Mouse (Mus musculus) mature B cell (primary cell): ENCODE measurements around the gene Hcfc1r1.

Experiments used
- in situ Hi-C: fragments of 300-500 bp; cut with MboI; formaldehyde crosslinking; loops from 2 replicates; pipeline ENCODE4 v1.14.3; 2019

Gene Hcfc1r1

DNA sequence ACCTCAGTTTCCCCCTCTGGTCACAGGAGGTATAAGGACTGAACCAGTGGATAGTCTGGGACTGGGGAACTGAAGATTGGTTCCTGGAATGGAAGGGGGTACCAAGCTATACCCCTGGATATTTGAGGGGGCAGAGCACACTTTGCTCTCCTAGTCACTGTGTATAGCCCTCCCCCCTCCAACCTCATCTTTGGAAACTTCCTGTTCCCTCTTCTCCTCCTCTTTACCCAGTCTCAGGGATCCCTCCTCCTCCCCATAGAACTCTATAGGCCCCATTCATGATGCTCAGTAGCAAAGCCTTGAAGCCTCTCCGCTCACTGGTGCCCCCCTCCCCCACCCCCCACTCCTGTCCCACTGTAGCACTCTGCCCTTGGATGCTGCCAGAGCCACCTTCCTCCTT, 46.1 kb downstream of the Hcfc1r1 start:
- in situ Hi-C loops, result loop anchor here (5.0 kb wide), 1 partner anchor 52 kb away; no protein-coding TSS in a partner anchor

GRCm38 (mm10) chr17:23721886-23722285, 48.5 kb downstream of the Hcfc1r1 start:
- in situ Hi-C loops, result no loop called here

DNA sequence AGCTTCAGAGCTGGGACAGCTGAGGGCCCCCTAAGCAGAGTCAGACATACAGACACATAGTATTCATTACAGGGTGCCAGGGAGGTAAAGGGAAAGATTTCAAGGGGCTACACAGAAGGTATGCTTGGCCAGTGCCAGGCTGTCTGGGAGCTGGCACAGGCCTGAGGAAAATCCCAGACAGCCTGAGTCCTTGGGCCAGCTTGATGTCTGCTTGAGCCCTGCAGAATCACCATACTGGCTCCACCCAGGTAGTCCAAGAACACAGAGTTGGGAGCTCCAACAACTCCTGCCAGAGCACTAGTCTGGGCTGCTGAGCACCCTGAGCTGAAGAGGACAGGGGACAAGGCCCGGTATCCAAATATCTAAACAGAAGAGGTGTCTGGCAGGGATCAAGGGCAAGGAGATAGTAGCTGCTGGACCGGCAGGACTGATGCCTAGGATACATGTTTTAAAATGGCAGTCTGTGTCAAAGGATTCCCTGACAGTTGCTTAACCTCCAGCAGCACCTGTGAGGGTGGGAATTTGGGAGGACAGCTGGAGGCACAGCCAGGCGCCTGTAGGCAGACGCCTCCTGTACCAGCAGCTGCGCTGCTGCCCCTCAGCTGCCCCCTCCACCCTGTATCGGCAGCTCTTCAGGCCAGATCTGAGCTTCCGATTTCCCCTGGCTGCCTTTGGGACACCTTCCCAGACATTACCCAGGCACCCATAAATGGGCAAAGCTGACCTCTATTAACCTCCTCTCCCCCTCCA, 49.2 kb downstream of the Hcfc1r1 start, which contains the start of gene 1520401A03Rik:
Gene 1520401A03Rik (minus strand): TSS at position 408 of the 750 bp plus-strand sequence.
- in situ Hi-C loops, result no loop called here
